Mouse (Mus musculus) embryonic facial prominence, embryonic 14.5 days (tissue): Measurements from ENCODE around the gene Nmrk2. TPM values are rescaled to one million over a fixed set of nuclear protein-coding genes. Genes with fewer than 3 reads are reported as not detected.
"Not testable (repeated sequence)": the region's sequence is repeated elsewhere in the genome, so short reads cannot be mapped to it uniquely, and the experiment has no call there.

Experiments
- ATAC-seq: fragments of 200-750 bp; cut with Nextera tagmentation; 2 replicates; pipeline ENCODE4 v1.8.0; 2017; ENCODE audit warnings: low read depth, moderate number of reproducible peaks, moderate TSS enrichment
- DNase-seq: peaks from one replicate; pipeline ENCODE4 v3.0.0-alpha.2; 2015; ENCODE audit warnings: low spot score
- H3K27ac ChIP-seq: fragments of 300-500 bp; sonication (generic); replicated peaks from 2 replicates; pipeline ENCODE4 v1.5.1; 2014; ENCODE audit warnings: low read depth, mild to moderate bottlenecking, low read length, moderate library complexity
- H3K27me3 ChIP-seq: fragments of 300-500 bp; sonication (generic); replicated peaks from 2 replicates; pipeline ENCODE4 v1.6.1; 2014; ENCODE audit warnings: low read length; ENCODE audit not compliant: control insufficient read depth, insufficient read depth
- H3K36me3 ChIP-seq: fragments of 300-500 bp; sonication (generic); 2 replicates; pipeline ENCODE4 v1.6.1; 2014; ENCODE audit warnings: low read length, mixed read lengths; ENCODE audit not compliant: control insufficient read depth, insufficient read depth
- H3K4me1 ChIP-seq: fragments of 300-500 bp; sonication (generic); 2 replicates; pipeline ENCODE4 v1.6.1; 2014; ENCODE audit warnings: antibody characterized with exemption, low read length; ENCODE audit not compliant: control insufficient read depth, insufficient read depth
- H3K4me2 ChIP-seq: fragments of 300-500 bp; sonication (generic); 2 replicates; pipeline ENCODE4 v1.6.1; 2014; ENCODE audit warnings: low read depth, mild to moderate bottlenecking, low read length, moderate library complexity, mixed read lengths
- H3K4me3 ChIP-seq: fragments of 300-500 bp; sonication (generic); 2 replicates; pipeline ENCODE4 v1.5.1; 2014; ENCODE audit warnings: low read depth, mild to moderate bottlenecking, low read length
- H3K9ac ChIP-seq: fragments of 300-500 bp; sonication (generic); 2 replicates; pipeline ENCODE4 v1.6.1; 2014; ENCODE audit warnings: low read depth, mild to moderate bottlenecking, low read length, moderate library complexity, mixed read lengths
- H3K9me3 ChIP-seq: fragments of 300-500 bp; sonication (generic); 2 replicates; pipeline ENCODE4 v1.6.1; 2016; ENCODE audit warnings: low read length; ENCODE audit not compliant: control insufficient read depth
- WGBS: fragments of 180-500 bp; shearing (Covaris S2); extraction: QIAGEN DNeasy Blood & Tissue Kit; methylation state at CpG from one replicate; pipeline ENCODE4 v1.1.7; 2014; 5-methylcytosine and 5-hydroxymethylcytosine counted together
- polyA plus RNA-seq: library from polyadenylated mRNA; unstranded; fragments of >200 nt; fragmentation: Nextera tagmentation; extraction: Ambion mirVana; gene quantifications from 2 replicates; pipeline ENCODE4 v1.2.1, GENCODE M21; 2014

The Nmrk2 gene
- polyA plus RNA-seq, 1 experiment from 2014 or later: 1.7 TPM

DNA sequence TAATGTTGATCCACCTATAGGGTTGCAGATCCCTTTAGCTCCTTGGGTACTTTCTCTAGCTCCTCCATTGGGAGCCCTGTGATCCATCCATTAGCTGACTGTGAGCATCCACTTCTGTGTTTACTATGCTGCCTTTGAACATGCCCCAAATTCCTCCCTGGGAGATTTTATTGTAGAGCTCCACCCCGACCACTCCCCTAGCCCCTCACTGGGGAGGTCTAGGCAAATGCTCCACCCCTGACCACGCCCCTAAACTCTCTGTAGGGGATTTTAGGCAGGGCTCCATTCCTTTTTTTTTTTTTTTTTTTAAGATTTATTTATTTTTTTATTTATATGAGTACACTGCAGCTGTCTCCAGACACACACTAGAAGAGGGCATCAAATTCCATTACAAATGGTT lies 21.9 kb upstream of the Nmrk2 start:
- not testable (repeated sequence) for H3K36me3 ChIP-seq, H3K4me1 ChIP-seq, ATAC-seq, DNase-seq, H3K27ac ChIP-seq, H3K9me3 ChIP-seq, H3K27me3 ChIP-seq, H3K4me2 ChIP-seq, H3K9ac ChIP-seq, H3K4me3 ChIP-seq
- WGBS: 56% methylated on average over 2 of the region's 2 CpGs

DNA sequence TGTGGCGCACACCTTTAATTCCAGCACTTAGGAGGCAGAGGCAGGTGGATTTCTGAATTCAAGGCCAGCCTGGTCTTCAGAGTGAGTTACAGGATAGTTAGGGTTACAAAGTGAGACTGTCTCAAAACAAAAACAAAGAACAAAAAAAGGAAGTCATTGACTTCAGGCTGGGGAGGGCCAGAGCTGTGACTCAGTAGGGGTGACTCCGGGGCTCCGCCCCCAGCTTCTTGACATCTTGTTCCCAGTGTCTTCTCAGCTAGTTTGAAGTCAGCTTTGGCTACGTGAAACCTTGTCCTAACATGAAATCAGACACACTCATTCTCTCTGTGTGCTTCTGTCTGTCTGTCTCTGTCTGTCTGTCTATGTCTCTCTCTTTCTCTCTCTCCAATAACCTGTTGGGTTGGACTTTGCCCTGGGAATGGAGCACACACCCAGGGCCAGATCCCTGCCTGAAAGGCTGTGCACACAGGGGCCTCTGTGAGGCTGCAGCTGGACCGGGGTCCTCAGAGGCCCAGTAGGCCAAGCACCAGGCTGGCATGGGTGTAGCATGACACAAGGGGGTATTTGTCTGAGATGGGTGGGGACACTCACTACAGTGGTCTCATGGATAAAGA lies 19.7 kb upstream of the Nmrk2 start:
- no peak for ATAC-seq
- no peaks in the 10 kb centered on the region for H3K9me3 ChIP-seq
- WGBS: 90% methylated on average over 5 of the region's 5 CpGs
- H3K4me3 ChIP-seq: no peak overlapping the region
- no peaks in the 10 kb centered on the region for H3K36me3 ChIP-seq
- H3K4me2 ChIP-seq: no peak overlapping the region
- no peak overlapping the region for H3K9ac ChIP-seq
- H3K27me3 ChIP-seq: no peaks in the 10 kb centered on the region
- H3K4me1 ChIP-seq: no peaks in the 10 kb centered on the region
- H3K27ac ChIP-seq: no peak overlapping the region
- DNase-seq: no peak

DNA sequence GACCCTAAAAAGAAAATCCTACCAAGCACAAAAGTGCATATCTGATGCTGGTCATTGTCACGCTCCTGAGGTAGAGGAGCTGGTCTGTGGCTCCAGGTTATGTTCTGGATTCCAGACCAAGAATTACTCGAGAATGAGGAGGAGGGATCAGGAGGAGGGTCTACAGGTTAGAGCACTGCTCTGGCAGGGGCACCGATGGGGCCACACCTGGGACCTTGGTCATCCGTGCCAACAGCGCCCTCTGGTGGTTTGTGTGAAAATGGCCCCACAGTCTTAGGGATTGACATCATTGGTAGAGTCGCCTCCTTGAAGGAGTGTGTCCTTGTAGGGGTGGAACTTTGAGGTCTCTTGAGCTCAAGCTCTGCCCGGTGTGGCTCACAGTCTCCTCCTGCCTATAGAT lies 16.1 kb upstream of the Nmrk2 start:
- no peak overlapping the region for H3K4me2 ChIP-seq
- no peaks in the 10 kb centered on the region for H3K9me3 ChIP-seq
- no peak for ATAC-seq
- H3K4me3 ChIP-seq: no peak overlapping the region
- no peak for DNase-seq
- H3K4me1 ChIP-seq: no peaks in the 10 kb centered on the region
- no peaks in the 10 kb centered on the region for H3K36me3 ChIP-seq
- no peaks in the 10 kb centered on the region for H3K27me3 ChIP-seq
- no peak overlapping the region for H3K27ac ChIP-seq
- no peak overlapping the region for H3K9ac ChIP-seq
- 40% methylated on average over 7 of the region's 7 CpGs for WGBS

DNA sequence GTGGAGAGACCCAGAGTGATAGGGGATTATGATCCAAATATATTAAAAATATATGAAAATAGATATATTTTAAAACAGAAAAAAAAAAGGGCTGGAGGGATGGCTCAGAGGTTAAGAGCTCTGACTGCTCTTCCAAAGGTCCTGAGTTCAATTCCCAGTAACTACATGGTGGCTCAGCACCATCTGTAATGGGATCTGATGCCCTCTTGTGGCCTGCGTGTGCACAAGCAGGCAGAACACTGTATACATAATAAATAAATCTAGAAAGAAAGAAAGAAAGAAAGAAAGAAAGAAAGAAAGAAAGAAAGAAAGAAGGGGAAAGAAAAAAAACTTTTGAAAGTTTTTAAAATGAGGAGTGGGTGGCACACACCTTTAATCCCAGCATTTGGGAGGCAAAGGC lies 15.4 kb upstream of the Nmrk2 start:
- H3K27me3 ChIP-seq, H3K9me3 ChIP-seq, H3K36me3 ChIP-seq, H3K4me3 ChIP-seq, H3K4me1 ChIP-seq, H3K9ac ChIP-seq, H3K27ac ChIP-seq, H3K4me2 ChIP-seq, ATAC-seq, DNase-seq: not testable (repeated sequence)
- 27% methylated on average over 1 of the region's 1 CpGs for WGBS

DNA sequence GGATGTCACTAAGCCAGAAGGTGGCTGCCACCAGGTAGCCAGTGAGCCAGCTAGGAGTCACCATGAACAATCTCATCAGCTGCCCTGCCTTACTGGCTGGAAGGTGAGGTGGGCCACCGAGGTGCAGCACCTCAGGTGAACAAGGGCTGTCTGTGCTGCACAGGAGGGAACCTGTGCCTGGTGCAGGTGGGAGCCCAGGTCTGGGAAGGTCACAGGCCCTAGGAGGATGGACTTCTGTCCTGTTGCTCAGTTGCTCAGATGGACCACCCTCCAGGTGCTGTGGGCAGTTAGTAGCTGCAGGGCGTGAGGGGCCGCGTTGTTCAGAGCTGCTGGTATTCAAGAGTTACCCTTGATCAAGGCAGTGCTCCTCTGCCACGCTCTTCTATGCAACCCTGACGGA lies 15.0 kb upstream of the Nmrk2 start:
- H3K9ac ChIP-seq: no peak overlapping the region
- no peak overlapping the region for H3K4me3 ChIP-seq
- no peak overlapping the region for H3K27ac ChIP-seq
- H3K36me3 ChIP-seq: no peaks in the 10 kb centered on the region
- ATAC-seq (no peak), DNase-seq (no peak)
- WGBS: 87% methylated on average over 5 of the region's 6 CpGs
- no peaks in the 10 kb centered on the region for H3K9me3 ChIP-seq
- H3K4me2 ChIP-seq: no peak overlapping the region
- no peaks in the 10 kb centered on the region for H3K27me3 ChIP-seq
- no peaks in the 10 kb centered on the region for H3K4me1 ChIP-seq

DNA sequence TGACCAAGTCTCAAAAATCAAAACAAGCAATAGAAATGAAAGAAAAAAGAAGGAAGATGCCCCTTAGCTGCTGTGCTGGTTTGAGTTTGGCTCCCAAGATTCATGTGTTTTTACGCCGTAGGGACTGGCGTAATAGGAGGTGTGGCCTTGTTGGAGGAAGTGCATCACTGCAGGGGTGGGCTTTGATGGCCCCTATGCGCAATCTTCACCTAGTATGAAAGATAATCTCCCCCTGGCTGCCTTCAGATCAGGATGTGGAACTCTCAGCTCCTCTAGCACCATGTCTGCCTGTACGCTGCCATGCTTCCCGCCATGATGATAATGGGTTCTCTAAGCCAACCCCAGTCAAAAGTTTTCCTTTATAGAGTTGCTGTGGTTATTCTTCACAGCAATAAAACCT lies 14.4 kb upstream of the Nmrk2 start:
- 92% methylated on average over 6 of the region's 6 CpGs for WGBS
- Histone ChIP-seq H3K27me3 (no peaks in the 10 kb centered on the region), H3K27ac (no peak overlapping the region), H3K4me1 (no peaks in the 10 kb centered on the region), H3K4me3 (no peak overlapping the region), H3K36me3 (no peaks in the 10 kb centered on the region), H3K4me2 (no peak overlapping the region), H3K9ac (no peak overlapping the region), H3K9me3 (no peaks in the 10 kb centered on the region)
- ATAC-seq: no peak
- DNase-seq: no peak

DNA sequence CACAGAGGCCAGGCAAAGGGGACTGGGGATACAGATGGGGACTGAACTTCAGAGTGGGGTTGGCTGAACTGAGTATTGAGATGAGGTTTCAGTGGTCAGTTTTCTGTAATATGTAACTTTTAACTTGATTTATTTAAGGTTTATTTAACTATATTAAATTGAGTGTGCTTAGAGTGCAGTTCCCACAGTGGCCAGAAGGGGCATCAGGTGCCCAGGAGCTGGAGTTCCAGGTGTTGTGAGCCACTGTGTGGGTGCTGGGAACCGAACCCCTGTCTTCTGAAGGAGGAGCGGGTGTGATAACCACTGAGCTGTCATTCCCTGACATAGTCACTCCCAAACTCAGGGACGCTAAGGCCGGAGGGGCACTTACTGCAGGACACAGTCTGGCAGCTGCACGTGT lies 8.3 kb upstream of the Nmrk2 start:
- Histone ChIP-seq H3K36me3 (no peaks in the 10 kb centered on the region), H3K27ac (no peak overlapping the region), H3K9me3 (0 out of 2 replicates have a peak, but pooled peaks cover 7% of the 10 kb centered on the region), H3K9ac (no peak overlapping the region), H3K4me2 (no peak overlapping the region), H3K4me3 (no peak overlapping the region), H3K4me1 (no peaks in the 10 kb centered on the region), H3K27me3 (no peaks in the 10 kb centered on the region)
- no peak for ATAC-seq
- 98% methylated on average over 5 of the region's 5 CpGs for WGBS
- DNase-seq: no peak

DNA sequence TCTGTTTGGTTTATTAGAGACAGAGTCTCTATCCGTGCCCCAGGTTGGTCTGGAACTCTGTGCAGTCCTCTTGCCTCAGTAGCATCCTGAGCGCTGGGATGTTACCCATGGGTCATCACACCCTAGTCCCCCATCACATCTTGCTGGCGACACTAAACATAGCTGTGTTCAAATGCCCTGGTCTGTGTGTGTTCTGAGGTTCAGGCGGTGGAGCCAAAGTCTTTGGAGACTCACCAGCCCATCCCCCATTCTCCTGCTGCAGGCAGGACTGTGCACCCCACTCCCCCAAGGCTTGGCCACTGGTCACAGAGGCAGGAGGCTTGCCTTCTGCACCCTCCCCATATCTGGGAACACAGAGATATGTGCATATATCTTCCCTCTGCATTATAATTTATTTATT lies 2.3 kb upstream of the Nmrk2 start:
- H3K4me1 ChIP-seq: no peaks in the 10 kb centered on the region
- H3K27ac ChIP-seq: no peak overlapping the region
- no peak overlapping the region for H3K9ac ChIP-seq
- H3K4me2 ChIP-seq: no peak overlapping the region
- H3K27me3 ChIP-seq: no peaks in the 10 kb centered on the region
- 78% methylated on average over 4 of the region's 4 CpGs for WGBS
- no peak for ATAC-seq
- DNase-seq: no peak
- no peaks in the 10 kb centered on the region for H3K9me3 ChIP-seq
- H3K4me3 ChIP-seq: no peak overlapping the region
- H3K36me3 ChIP-seq: no peaks in the 10 kb centered on the region

DNA sequence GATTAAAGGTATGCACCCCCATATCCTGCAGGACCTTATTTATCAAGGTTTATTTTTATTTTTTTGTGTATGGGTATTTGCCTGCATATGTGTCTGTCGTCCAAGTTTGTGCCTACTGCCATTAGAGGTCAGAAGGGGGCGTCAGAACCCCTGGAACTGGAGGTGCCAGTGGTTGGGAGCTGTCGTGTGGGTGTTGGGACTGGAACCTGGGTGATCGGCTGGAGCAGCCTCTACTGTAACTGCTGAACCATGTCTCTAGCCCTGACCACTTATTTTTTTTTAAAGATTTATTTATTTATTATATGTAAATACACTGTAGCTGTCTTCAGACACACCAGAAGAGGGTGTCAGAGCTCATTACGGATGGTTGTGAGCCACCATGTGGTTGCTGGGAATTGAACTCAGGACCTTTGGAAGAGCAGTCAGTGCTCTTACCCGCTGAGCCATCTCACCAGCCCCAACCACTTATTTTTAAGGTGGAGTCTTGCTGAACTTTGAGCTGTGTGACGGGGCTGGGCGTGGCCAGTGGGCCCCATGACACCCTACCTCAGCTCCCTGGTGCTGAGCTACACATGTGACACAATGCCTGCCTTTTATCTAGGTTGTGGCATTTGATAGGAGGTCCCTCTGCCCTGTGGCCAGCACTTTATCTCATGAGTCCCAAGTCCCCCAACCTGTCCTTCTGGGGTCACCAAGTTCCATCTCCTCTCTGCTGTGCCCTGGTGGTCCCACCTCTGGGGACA lies 1.3 kb upstream of the Nmrk2 start:
- Histone ChIP-seq H3K27me3 (no peaks in the 10 kb centered on the region), H3K9ac (no peak overlapping the region), H3K9me3 (no peaks in the 10 kb centered on the region), H3K4me2 (no peak overlapping the region), H3K36me3 (no peaks in the 10 kb centered on the region), H3K4me1 (no peaks in the 10 kb centered on the region), H3K27ac (no peak overlapping the region), H3K4me3 (no peak overlapping the region)
- ATAC-seq (no peak), DNase-seq (no peak)
- 59% methylated on average over 8 of the region's 8 CpGs for WGBS
